Mouse (Mus musculus): ENCODE data around the gene Nodal.

Gene Nodal

GRCm38 (mm10) chr10:61399156-61399734 lies 18.5 kb upstream of the Nodal start:
- DNase-seq, result peak in 1 of 2 experiments; percentile 48

DNA sequence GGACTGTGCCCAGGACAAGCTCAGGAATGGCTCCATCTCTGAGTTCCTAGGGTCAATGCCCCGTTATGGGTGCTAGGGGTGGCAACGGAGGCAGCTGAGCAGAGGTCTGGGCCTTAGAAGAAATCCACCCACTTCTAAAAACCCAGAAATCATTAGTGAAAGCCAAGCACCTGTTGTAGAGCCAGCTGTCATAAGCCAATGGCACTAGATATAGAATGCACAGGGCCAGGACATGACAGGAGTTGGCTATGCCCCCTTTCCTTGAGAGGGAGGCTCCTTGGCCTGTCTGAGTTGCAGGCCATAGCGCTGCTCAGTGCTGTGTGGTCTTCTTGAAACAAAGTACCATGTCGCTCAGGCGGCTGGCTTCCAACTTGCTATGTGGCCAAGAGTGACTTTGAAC lies 17.4 kb upstream of the Nodal start:
- DNase-seq, result no peak

- DNase-seq, result no peak
Measured at GRCm38 (mm10) chr10:61402480-61402879, 15.3 kb upstream of the Nodal start.

DNA sequence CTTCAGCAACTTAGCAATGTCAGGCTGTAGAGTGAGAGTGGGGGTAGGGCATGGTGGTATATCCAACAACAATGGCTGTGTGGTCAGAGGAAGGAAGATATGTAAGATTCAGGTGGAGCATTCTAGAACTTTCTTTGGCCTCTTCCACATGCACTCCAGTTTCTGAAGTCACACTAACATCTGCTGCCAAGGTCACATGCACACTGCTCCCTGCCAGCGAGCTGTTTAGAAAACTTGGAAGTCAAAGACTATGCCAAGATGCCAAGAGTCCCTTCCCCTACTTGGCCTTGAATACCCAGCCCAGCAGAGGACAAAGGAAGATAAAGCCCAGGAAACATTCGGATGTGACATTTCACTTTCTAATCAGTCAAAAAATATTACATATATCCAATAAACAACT lies 14.9 kb upstream of the Nodal start:
- DNase-seq, result no peak

- no peak for DNase-seq
Measured at GRCm38 (mm10) chr10:61405958-61406357, 11.8 kb upstream of the Nodal start.

- no peak for DNase-seq
Measured at GRCm38 (mm10) chr10:61409776-61410175, 8.0 kb upstream of the Nodal start.

- DNase-seq, result no peak
Measured at GRCm38 (mm10) chr10:61410193-61410592, 7.6 kb upstream of the Nodal start.

DNA sequence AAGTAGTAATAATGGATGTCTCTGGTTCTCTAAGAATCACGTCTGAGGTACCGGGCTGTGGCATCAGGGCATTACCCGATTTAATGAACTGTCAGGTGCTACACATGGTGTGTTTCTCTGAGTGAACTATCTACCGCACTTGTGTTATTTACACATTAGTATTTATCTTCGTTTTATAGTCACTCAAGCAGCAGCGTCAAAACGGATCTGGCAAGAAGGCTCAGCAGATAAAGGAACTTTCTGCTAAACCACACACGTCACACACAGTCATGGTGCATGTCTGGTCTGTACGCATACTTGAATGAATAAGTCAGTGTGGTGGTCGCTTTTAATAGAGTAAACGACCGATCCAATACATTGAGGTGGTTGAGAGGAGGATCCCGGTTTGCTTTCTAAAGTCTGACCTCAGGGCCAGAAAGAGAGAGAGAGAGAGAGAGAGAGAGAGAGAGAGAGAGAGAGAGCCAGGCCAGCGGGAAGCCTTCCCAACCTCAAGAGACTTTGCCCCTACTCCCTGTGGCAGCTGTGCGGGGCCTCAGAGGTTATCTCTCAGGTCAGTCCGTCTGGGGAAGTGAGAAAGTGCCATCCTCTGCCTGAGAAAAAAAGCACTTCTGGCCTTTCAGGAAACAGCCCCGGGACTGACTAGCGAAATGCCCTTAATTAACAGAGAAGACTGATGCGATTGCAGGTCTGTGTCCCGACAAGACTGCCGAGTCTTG lies 4.7 kb upstream of the Nodal start:
- DNase-seq, result no peak

- no peak for DNase-seq
Measured at GRCm38 (mm10) chr10:61415240-61415639, 2.5 kb upstream of the Nodal start.

DNA sequence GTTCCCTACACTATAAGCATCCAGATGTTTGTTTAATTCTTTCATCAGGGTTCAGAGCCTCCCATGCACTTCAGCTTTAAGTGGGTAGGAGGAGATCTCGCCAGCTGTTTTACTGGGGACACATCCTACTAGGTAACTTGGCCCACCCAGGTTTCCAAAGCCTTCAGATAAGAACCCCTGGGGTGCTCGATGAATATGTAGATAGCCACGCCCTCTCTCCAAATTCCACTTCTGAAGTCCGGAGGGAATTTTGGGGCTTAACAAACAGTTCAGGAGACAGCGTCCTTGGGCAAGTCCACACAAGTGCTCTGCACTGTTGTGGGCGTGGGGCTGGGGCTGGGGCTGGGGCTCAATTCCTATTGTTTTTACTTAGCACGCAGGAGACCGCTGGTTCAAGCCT lies 1.9 kb upstream of the Nodal start:
- DNase-seq, result no peak

GRCm38 (mm10) chr10:61416561-61416960 lies 1.2 kb upstream of the Nodal start:
- no peak for DNase-seq

DNA sequence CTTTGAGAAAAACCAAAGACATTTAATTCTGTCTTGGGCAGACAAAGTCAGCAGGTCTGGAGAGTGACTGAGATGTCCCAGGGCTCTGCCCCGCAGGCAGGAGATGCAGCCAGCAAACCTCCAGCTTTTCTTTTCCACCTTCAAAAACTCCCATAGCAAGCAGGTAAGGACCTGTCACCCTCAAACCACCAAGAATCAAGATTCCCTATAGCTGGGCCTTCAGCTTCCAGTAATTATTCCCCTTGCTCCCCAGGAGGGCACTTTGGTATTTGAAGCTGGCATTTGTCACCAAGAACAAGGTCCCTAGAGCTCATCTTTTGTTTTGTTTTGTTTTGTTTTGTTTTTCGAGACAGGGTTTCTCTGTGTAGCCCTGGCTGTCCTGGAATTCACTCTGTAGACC lies 726 bp upstream of the Nodal start:
- no peak for DNase-seq

DNA sequence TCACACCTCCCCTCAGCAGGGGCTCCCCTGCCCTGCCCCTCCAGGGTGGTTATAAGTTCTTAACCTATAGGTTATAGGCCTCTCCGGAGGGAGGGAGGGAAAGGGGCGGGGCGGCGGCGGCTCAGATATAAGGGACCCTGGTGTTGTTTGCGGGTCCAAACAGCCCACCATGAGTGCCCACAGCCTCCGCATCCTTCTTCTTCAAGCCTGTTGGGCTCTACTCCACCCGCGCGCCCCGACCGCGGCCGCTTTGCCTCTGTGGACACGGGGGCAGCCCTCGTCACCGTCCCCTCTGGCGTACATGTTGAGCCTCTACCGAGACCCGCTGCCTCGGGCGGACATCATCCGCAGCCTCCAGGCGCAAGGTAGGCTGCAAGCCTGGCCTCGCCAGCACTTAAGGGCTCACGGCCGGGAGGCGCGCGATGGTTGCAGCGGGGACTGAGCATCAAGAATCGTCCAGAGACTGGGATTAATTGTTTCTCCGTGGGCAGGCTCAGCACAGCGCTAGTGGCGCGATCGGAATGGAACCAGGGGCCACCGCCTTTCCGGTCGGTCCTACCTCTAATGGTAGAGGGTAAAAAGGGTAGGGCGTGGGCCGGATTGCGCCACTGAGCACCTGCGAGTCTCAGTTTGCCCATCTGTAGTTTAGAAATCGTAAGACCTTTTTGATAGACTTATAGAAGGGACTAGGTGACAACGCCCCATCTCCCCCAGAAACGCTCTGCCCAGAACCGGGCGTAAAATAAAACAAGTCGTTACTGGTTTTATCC lies 544 bp downstream of the Nodal start:
- no peak for DNase-seq

- DNase-seq, result no peak
Measured at GRCm38 (mm10) chr10:61419146-61419545, 1.4 kb downstream of the Nodal start.

- no peak for DNase-seq
Measured at GRCm38 (mm10) chr10:61420011-61420410, 2.2 kb downstream of the Nodal start.

DNA sequence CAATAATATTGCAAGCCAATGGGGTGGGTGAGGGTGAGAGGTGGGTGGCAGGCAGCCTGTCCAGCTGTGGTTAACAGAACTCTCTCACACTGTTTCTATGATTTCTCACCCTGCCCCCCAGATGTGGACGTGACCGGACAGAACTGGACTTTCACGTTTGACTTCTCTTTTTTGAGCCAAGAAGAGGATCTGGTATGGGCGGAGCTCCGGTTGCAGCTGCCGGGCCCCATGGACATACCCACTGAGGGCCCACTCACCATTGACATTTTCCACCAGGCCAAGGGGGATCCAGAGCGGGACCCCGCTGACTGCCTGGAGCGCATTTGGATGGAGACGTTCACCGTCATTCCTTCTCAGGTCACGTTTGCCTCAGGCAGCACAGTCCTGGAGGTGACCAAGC lies 5.1 kb downstream of the Nodal start:
- no peak for DNase-seq

DNA sequence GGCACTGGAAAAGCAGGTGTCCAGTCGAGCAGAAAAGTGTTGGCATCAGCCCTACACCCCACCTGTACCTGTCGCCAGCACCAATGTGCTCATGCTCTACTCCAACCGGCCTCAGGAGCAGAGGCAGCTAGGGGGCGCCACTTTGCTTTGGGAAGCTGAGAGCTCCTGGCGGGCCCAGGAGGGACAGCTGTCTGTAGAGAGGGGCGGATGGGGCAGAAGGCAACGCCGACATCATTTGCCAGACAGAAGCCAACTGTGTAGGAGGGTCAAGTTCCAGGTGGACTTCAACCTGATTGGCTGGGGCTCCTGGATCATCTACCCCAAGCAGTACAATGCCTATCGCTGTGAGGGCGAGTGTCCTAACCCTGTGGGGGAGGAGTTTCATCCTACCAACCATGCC lies 5.5 kb downstream of the Nodal start:
- peak in 1 of 2 experiments; percentile 32 for DNase-seq

DNA sequence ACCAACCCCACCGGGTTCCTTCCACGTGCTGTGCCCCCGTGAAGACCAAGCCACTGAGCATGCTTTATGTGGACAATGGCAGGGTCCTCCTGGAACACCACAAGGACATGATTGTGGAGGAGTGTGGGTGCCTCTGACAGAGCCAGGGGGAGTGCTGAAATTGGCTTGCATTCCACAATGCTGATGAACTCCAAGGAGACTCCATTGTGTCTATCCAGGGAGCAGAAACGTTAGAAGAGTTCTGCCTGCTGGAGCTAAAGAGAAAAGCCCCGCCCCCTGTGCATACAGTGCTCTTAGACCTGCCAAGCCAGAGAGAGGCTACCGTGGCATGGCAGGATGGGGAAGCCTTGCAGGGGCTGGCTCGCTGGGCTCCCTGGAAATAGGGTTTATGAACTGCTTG lies 6.7 kb downstream of the Nodal start:
- no peak for DNase-seq

GRCm38 (mm10) chr10:61425047-61425446 lies 7.3 kb downstream of the Nodal start:
- DNase-seq, result no peak

- no peak for DNase-seq
Measured at GRCm38 (mm10) chr10:61426251-61426757, 8.5 kb downstream of the Nodal start.

- DNase-seq, result no peak
Measured at GRCm38 (mm10) chr10:61427951-61428350, 10.2 kb downstream of the Nodal start.

GRCm38 (mm10) chr10:61428416-61428815 lies 10.6 kb downstream of the Nodal start:
- DNase-seq, result no peak

DNA sequence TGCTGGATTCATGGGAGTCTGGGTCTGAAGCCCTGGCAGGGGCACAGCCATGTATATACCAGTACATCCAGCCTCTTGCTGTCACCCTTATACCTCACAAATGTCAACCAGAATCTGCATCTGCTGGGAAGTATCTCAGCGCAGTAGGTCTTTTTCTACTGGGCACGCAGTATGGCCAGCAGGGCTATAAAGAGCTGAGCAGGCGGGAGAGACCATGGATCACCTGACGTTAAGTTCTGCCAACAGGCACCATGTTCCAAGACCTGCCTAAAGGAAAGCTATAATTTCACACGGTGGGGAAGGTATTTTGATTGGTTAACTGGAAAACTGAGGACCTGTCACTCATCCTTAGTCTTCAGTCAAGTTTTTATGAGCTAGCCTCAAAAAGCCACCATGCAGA lies 11.3 kb downstream of the Nodal start:
- no peak for DNase-seq

DNA sequence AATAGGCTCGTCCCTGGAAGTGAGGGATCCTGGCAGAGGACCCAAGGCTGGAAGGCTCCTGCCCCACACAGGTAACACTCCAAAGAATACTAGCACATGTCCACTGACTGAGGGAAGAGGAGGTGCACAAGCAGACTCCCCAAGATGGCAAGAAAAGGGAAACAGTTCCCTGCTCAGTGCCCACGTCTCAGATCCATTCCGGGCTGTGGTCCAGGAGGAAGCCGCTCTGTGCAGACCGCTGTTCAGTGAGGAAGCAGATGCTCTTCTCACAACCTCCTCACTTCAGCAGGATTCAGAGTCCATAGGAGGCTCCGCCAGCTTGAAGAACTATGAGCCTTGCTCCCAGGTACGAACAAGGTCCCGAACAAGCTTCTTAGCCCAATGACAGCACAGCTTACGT lies 13.6 kb downstream of the Nodal start:
- DNase-seq, result no peak
